Mouse (Mus musculus) liver, postnatal 0 days (tissue): Measurements from ENCODE around the gene Gm20388. TPM values are rescaled to one million over a fixed set of nuclear protein-coding genes. Genes with fewer than 3 reads are reported as not detected.

ENCODE experiments used
- ATAC-seq: fragments of 200-750 bp; cut with Nextera tagmentation; 2 replicates; pipeline ENCODE4 v1.8.0; 2017; ENCODE audit warnings: mild to moderate bottlenecking, moderate library complexity
- DNase-seq: peaks from one replicate; pipeline ENCODE4 v3.0.0-alpha.2; 2016
- H3K27ac ChIP-seq: fragments of 300-500 bp; sonication (generic); 2 replicates; pipeline ENCODE4 v1.5.1; 2014; ENCODE audit warnings: antibody characterized with exemption, moderate library complexity, mild to moderate bottlenecking, low read depth
- H3K27me3 ChIP-seq: fragments of 300-500 bp; sonication (generic); 2 replicates; pipeline ENCODE4 v1.6.1; 2014; ENCODE audit warnings: low read length, control low read depth, mixed read lengths; ENCODE audit not compliant: insufficient read depth
- H3K36me3 ChIP-seq: fragments of 300-500 bp; sonication (generic); replicated peaks from 2 replicates; pipeline ENCODE4 v1.6.1; 2014; ENCODE audit warnings: mild to moderate bottlenecking, control low read depth, low read length, moderate library complexity, mixed read lengths; ENCODE audit not compliant: insufficient read depth
- H3K4me1 ChIP-seq: fragments of 300-500 bp; sonication (generic); 2 replicates; pipeline ENCODE4 v1.6.1; 2014; ENCODE audit warnings: antibody characterized with exemption, mild to moderate bottlenecking, control low read depth; ENCODE audit not compliant: insufficient read depth
- H3K4me2 ChIP-seq: fragments of 300-500 bp; sonication (generic); 2 replicates; pipeline ENCODE4 v1.6.1; 2014; ENCODE audit warnings: low read depth, mild to moderate bottlenecking, low read length, moderate library complexity, mixed read lengths
- H3K4me3 ChIP-seq: fragments of 300-500 bp; sonication (generic); 2 replicates; pipeline ENCODE4 v1.5.1; 2014; ENCODE audit warnings: low read depth, low read length
- H3K9ac ChIP-seq: fragments of 300-500 bp; sonication (generic); replicated peaks from 2 replicates; pipeline ENCODE4 v1.6.1; 2014; ENCODE audit warnings: mild to moderate bottlenecking, moderate library complexity
- H3K9me3 ChIP-seq: fragments of 300-500 bp; sonication (generic); 2 replicates; pipeline ENCODE4 v1.6.1; 2016; ENCODE audit warnings: mild to moderate bottlenecking, control low read depth, low read length, mixed read lengths
- CTCF ChIP-seq: sonication (generic); IDR thresholded peaks from 2 replicates; pipeline ENCODE4 v1.5.1; 2016; ENCODE audit warnings: antibody characterized with exemption, low read depth
- EP300 ChIP-seq: IDR thresholded peaks from 2 replicates; pipeline ENCODE4 v1.6.1; 2016; ENCODE audit warnings: antibody characterized with exemption, low read depth, mild to moderate bottlenecking
- WGBS: fragments of 180-500 bp; shearing (Covaris S2); extraction: QIAGEN DNeasy Blood & Tissue Kit; methylation state at CpG from one replicate; pipeline ENCODE4 v1.1.7; 2014; ENCODE audit not compliant: insufficient replicate concordance; 5-methylcytosine and 5-hydroxymethylcytosine counted together
- polyA plus RNA-seq: library from polyadenylated mRNA; unstranded; fragments of >200 nt; fragmentation: Nextera tagmentation; extraction: Ambion mirVana; gene quantifications from 2 replicates; pipeline ENCODE4 v1.2.1, GENCODE M21; 2015

Gm20388 gene
- polyA plus RNA-seq, 1 experiment from 2014 or later = not detected

DNA sequence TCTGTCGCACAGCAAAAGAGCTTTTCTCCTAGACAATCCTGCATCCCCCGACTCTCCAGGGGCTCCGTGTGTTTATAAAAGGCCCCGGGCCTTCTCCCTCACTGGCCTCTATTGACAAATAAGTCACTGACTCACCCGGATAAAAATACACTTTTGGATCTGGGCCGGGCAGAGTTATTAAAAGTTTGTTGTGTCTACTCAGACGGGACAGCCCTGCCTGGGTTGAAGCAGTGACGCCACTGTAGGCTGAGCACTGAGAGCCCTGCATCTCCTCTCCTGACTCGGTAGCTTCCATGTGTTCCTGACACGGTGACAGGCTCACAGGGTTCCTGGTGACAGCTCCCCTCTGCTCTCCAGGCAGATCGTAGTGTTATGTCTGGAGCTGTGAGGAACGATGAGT is 1241.8 kb downstream of the Gm20388 start:
- 62% methylated on average over 12 of the region's 12 CpGs for WGBS
- H3K27ac ChIP-seq = no peak overlapping the region
- no peak for TF ChIP-seq EP300
- no peak overlapping the region for H3K9ac ChIP-seq
- no peaks in the 10 kb centered on the region for H3K9me3 ChIP-seq
- no peak for DNase-seq
- no peaks in the 10 kb centered on the region for H3K4me1 ChIP-seq
- 0 out of 2 replicates have a peak, but pooled peaks cover 3% of the 10 kb centered on the region for H3K27me3 ChIP-seq
- H3K4me2 ChIP-seq = no peak overlapping the region
- H3K36me3 ChIP-seq = no peaks in the 10 kb centered on the region
- no peak overlapping the region for H3K4me3 ChIP-seq
- no peak for ATAC-seq

DNA sequence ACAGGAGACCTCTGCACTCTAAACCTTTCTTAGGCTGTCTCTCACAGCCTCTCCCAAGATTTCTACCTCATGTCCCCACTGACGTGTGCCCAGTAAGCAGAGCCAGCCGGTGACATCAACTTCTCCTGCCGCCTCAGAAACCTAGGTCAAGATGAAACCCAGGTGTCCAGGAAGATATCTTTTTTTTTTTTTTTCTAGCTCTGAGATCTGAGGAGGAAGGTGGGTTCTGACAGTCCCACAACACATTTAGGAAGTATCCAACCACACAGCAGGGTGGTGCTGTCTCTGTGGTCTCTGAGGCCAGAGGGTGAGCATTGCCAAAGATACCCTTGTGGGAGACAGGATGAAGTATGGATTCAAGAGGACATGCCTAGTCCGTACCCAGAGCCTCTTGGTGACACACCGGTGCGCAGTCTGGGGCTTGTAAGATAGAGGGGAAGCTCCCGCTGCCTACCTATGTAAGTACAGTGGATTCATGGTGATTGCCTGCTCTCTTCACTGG is 1246.4 kb downstream of the Gm20388 start:
- Histone ChIP-seq H3K36me3 (no peaks in the 10 kb centered on the region), H3K4me2 (no peak overlapping the region), H3K27ac (no peak overlapping the region), H3K27me3 (no peaks in the 10 kb centered on the region), H3K4me3 (no peak overlapping the region), H3K4me1 (no peaks in the 10 kb centered on the region), H3K9me3 (no peaks in the 10 kb centered on the region), H3K9ac (no peak overlapping the region)
- DNase-seq (no peak), ATAC-seq (no peak)
- 55% methylated on average over 7 of the region's 7 CpGs for WGBS
- TF ChIP-seq CTCF (no peak), EP300 (no peak)

DNA sequence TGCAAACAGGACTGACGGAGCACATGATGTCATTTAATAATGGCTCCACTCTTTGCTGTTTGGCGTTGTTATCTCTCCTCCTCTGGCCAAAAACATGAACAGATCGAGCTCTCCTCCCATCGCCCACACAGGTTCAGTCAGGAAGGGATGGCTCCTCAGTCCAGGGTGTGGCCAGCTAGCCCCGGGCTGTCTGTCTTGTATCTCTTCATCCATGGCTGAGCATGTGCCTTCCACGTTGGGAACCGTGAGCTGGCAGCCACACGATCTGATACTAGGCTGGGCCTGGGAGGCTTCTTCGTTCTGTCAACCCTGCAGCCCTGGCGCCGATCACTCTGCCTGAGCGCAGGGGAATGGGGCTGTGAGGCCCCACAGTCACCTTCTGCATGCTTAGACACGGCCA is 1248.2 kb downstream of the Gm20388 start:
- no peak overlapping the region for H3K4me3 ChIP-seq
- 62% methylated on average over 13 of the region's 13 CpGs for whole genome bisulfite sequencing
- H3K4me2 ChIP-seq = no peak overlapping the region
- no peaks in the 10 kb centered on the region for H3K36me3 ChIP-seq
- no peak overlapping the region for H3K27ac ChIP-seq
- H3K27me3 ChIP-seq = no peaks in the 10 kb centered on the region
- H3K4me1 ChIP-seq = no peaks in the 10 kb centered on the region
- TF ChIP-seq CTCF (no peak), EP300 (no peak)
- no peaks in the 10 kb centered on the region for H3K9me3 ChIP-seq
- DNase-seq (no peak), ATAC-seq (no peak)
- H3K9ac ChIP-seq = no peak overlapping the region

DNA sequence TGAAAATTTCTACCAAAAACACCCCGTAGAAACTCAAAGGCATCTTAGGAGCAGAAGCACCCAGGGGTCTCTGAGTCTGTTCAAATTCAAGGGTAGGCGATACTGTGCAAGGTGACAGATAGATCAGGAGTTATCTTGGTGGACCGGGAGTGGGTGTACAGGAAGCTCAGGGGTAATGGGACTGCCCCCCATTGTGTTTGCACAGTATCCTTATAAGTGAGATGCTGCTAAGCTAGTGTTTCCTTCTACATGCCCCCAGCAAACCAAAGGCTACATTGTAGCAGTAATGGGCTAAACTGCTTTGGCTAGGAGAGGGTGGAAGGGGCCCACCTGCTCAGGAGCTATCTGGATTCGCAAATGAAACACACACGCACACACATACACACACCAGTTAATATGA is 1250.8 kb downstream of the Gm20388 start:
- Histone ChIP-seq H3K4me3 (no peak overlapping the region), H3K9ac (no peak overlapping the region), H3K27ac (no peak overlapping the region), H3K9me3 (no peaks in the 10 kb centered on the region), H3K4me2 (no peak overlapping the region), H3K4me1 (no peaks in the 10 kb centered on the region), H3K36me3 (no peaks in the 10 kb centered on the region), H3K27me3 (no peaks in the 10 kb centered on the region)
- WGBS = 83% methylated on average over 5 of the region's 5 CpGs
- no peak for DNase-seq
- TF ChIP-seq EP300 (no peak), CTCF (no peak)
- ATAC-seq = no peak

DNA sequence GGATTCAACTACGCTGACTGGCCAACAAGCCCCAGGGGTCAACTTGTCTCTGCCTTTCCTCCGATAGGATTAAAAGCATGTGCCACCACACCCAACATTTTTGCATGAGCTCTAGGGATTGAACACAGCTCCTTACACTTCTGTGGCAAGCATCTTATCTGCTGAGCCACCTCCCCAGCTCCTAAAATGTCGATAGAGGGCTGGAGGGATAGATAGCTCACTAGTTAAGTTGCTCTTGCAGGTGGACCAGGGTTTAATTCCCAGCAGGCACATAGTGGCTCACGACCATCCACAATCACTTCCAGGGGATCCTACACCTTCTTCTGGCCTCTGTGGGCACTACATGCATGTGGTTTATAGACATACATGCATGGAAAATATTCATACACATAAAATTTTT is 1251.8 kb downstream of the Gm20388 start:
- DNase-seq (no peak), ATAC-seq (no peak)
- Histone ChIP-seq H3K4me3 (no peak overlapping the region), H3K4me2 (no peak overlapping the region), H3K4me1 (no peaks in the 10 kb centered on the region), H3K9me3 (no peaks in the 10 kb centered on the region), H3K27ac (no peak overlapping the region), H3K9ac (no peak overlapping the region), H3K27me3 (no peaks in the 10 kb centered on the region), H3K36me3 (no peaks in the 10 kb centered on the region)
- TF ChIP-seq EP300 (no peak), CTCF (no peak)
- 70% methylated on average over 4 of the region's 4 CpGs for WGBS

DNA sequence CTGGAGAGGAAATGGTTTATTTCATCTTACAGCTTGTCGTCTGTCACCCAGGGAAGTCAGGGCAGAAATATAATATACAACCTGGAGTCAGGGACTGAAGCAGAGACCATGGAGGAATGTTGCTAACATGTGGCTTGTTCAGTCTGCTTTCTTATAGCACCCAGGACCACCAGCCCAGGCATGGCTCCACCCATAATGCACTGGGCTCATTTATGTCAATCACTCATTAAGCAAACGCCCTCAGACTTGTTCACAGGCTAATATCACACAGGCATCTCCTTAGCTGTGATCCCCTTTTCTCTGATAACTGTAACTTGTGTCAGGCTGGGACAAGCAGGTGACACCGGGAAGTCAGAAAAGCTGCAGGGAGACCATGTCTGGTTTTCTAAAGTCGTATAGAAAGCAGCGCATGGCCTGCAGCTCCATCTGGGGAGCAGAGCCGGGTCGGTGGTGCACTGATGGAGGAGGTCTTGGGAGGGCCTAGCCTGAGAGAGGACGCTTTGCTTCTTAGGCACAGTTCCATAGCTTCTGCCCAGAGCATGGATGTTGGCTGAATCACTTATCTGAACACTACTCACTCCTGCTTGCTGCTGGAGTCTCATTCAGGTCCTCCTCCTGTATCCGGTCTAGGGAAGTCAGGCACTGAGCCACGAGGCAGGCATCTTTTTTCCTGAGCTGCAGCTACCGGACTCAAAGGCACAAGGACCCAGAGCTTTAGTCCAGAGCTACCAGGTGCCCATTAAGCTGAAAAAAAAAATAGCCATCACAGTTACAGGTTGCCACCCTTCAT is 1252.5 kb downstream of the Gm20388 start:
- no peak overlapping the region for H3K4me3 ChIP-seq
- H3K9me3 ChIP-seq = no peaks in the 10 kb centered on the region
- H3K27me3 ChIP-seq = no peaks in the 10 kb centered on the region
- DNase-seq = no peak
- no peak overlapping the region for H3K27ac ChIP-seq
- WGBS = 65% methylated on average over 11 of the region's 11 CpGs
- H3K4me1 ChIP-seq = no peaks in the 10 kb centered on the region
- no peak for TF ChIP-seq CTCF
- TF ChIP-seq EP300 = no peak
- no peak overlapping the region for H3K9ac ChIP-seq
- no peaks in the 10 kb centered on the region for H3K36me3 ChIP-seq
- no peak overlapping the region for H3K4me2 ChIP-seq
- ATAC-seq = no peak

DNA sequence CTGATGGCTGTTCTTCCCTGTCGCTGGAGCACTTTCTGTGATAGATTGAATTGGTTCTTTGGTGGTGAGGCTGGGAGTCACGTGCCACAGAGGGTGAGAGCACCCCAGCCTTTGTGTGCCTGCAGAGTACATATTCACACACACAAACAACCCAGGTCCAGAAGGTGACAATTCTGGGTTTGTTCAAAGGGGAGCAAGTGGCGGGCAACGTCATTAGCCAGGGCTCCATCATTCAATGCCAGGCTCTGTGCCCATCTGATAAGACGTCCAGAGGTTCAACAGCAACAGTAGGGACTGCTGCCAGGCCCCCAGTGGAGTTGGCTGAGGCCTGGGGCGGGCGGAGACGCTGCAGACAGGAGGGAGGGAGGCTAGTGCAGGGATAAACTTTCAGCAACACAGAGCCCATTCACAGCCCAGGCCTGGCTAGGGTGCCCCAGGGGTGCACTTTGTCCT is 1253.4 kb downstream of the Gm20388 start:
- H3K27ac ChIP-seq = no peak overlapping the region
- no peak overlapping the region for H3K4me3 ChIP-seq
- peak; percentile 27; the same call in 1 of the 2 replicates for ATAC-seq
- no peaks in the 10 kb centered on the region for H3K4me1 ChIP-seq
- WGBS = 42% methylated on average over 8 of the region's 8 CpGs
- TF ChIP-seq EP300 (no peak), CTCF (no peak)
- no peak overlapping the region for H3K4me2 ChIP-seq
- no peaks in the 10 kb centered on the region for H3K36me3 ChIP-seq
- H3K9ac ChIP-seq = no peak overlapping the region
- H3K9me3 ChIP-seq = no peaks in the 10 kb centered on the region
- DNase-seq = peak; percentile 29
- H3K27me3 ChIP-seq = no peaks in the 10 kb centered on the region
